Mouse (Mus musculus): ENCODE measurements at regions not wholly inside any gene's neighbourhood (a gene's known extent, or its start where the extent isn't known, plus 50 kb on each side); places are given as distances from the start of the nearest gene placed in this dataset.

DNA sequence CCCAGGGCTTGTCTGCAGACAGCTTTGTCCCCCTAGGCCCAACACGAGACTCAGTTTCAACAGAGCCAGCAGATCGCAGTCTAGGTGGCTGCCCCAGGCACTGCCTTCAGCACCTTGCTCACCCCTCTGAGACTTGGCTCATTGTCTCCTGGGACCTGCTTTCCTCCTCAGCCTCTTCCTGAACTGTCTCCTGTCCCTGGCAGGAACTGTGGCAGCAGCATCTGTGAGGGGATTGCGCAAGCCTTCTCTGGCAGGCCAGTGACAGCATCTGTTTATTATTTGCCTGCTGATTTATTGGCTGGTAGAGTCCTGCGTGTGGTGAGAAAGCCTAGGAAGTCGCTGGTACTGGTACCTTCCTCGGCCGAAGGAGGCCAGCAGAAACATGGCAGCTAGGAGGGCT is 84.1 kb downstream of the Thnsl2 start:
- ATAC-seq = peak; percentile 32
- no peaks in the 10 kb centered on the region for H3K27me3 ChIP-seq (replicated peaks; ENCODE audit: insufficient read depth, low read length)
- no peak overlapping the region for H3K4me2 ChIP-seq (replicated peaks; ENCODE audit: low read depth, low read length)
- no peaks in the 10 kb centered on the region for H3K4me1 ChIP-seq (ENCODE audit: insufficient read depth, low read depth, low read length)
- no peaks in the 10 kb centered on the region for H3K9me3 ChIP-seq (ENCODE audit: low read length)
- H3K27ac ChIP-seq (ENCODE audit: low read length) = no peak overlapping the region
- H3K9ac ChIP-seq (replicated peaks; ENCODE audit: low read depth) = no peak overlapping the region
- no peaks in the 10 kb centered on the region for H3K36me3 ChIP-seq (ENCODE audit: insufficient read depth, low read length)
- TF ChIP-seq EP300 (IDR thresholded peaks at IDR 0.05) (no peak), CTCF (IDR thresholded peaks at IDR 0.05) (no peak)
- H3K4me3 ChIP-seq (ENCODE audit: low read depth, low read length) = no peak overlapping the region
- DNase-seq (ENCODE audit: low spot score) = peak; percentile 27
- 37% methylated on average over 7 of the region's 7 CpGs for WGBS

DNA sequence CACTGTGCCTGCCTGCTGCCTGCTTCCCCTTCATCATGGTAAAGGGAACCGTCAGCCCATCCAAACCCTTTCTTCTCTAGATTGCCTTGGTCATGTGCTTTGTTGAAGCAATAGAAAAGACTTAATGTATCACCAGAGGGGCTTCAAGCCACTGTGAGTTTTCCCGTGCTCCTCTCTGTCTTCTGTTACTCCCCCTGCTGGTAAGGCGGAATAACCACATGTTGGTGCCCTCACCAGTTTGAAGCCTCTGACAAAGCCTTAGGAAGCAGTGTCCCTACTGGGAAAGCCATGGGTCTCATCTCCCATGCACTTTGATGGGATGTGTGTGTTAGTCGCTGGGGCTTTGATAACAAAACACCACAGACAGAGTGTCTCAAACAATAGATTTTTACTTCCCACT is 81.3 kb downstream of the Thnsl2 start:
- WGBS = 69% methylated on average over 4 of the region's 4 CpGs
- TF ChIP-seq EP300 (IDR thresholded peaks at IDR 0.05) = no peak
- TF ChIP-seq CTCF (IDR thresholded peaks at IDR 0.05) = peak; percentile 43
- no peaks in the 10 kb centered on the region for H3K27me3 ChIP-seq (replicated peaks; ENCODE audit: insufficient read depth, low read length)
- no peak overlapping the region for H3K27ac ChIP-seq (ENCODE audit: low read length)
- no peaks in the 10 kb centered on the region for H3K4me1 ChIP-seq (ENCODE audit: insufficient read depth, low read depth, low read length)
- H3K4me2 ChIP-seq (replicated peaks; ENCODE audit: low read depth, low read length) = no peak overlapping the region
- H3K9me3 ChIP-seq (ENCODE audit: low read length) = no peaks in the 10 kb centered on the region
- H3K36me3 ChIP-seq (ENCODE audit: insufficient read depth, low read length) = no peaks in the 10 kb centered on the region
- no peak overlapping the region for H3K4me3 ChIP-seq (ENCODE audit: low read depth, low read length)
- H3K9ac ChIP-seq (replicated peaks; ENCODE audit: low read depth) = no peak overlapping the region
- DNase-seq (ENCODE audit: low spot score) (no peak), ATAC-seq (no peak)

DNA sequence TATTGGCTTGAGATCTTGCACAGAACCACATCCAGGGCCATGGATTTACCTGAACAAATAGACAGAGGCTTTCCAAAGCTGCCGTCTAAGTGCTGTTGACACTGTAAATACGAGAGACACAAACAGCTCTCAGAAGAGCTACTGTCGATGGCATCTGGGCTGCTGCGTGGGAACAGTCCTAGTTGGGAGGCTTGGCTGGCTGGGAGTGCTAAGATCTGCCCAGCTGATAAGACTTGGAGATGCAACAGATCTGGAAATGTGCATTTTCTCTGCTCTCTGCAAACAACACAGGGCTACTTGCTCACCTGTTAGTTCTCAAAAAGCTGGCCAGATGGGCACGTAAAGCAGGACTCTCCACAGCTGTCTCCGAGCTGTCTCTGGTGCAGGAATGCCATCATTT is 78.8 kb downstream of the Thnsl2 start:
- H3K4me2 ChIP-seq (replicated peaks; ENCODE audit: low read depth, low read length) = no peak overlapping the region
- TF ChIP-seq EP300 (IDR thresholded peaks at IDR 0.05) (no peak), CTCF (IDR thresholded peaks at IDR 0.05) (no peak)
- no peaks in the 10 kb centered on the region for H3K9me3 ChIP-seq (ENCODE audit: low read length)
- H3K4me1 ChIP-seq (ENCODE audit: insufficient read depth, low read depth, low read length) = no peaks in the 10 kb centered on the region
- DNase-seq (ENCODE audit: low spot score) (no peak), ATAC-seq (no peak)
- H3K9ac ChIP-seq (replicated peaks; ENCODE audit: low read depth) = no peak overlapping the region
- no peak overlapping the region for H3K4me3 ChIP-seq (ENCODE audit: low read depth, low read length)
- no peaks in the 10 kb centered on the region for H3K36me3 ChIP-seq (ENCODE audit: insufficient read depth, low read length)
- no peaks in the 10 kb centered on the region for H3K27me3 ChIP-seq (replicated peaks; ENCODE audit: insufficient read depth, low read length)
- no peak overlapping the region for H3K27ac ChIP-seq (ENCODE audit: low read length)
- 29% methylated on average over 6 of the region's 6 CpGs for WGBS

DNA sequence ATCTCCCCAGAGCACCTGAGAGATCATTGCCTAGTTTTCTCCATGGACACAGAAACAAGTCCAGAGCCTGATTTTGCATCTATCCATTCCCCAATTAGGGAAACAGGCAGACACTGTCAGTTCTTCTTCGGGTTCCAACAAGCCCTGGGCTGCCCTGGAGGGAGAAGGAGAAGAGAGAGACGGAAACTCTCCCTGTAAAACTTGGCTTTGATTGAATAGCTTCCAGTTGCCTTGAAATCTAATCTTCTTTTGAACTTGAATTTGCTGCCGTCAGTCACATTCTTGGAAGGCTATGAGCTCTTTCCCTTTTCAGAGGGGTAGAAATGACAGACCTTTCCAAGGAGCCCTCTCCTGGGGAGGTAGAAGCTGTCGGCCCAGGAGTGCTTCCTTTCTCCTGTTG is 75.0 kb downstream of the Thnsl2 start:
- ATAC-seq = no peak
- H3K27ac ChIP-seq (ENCODE audit: low read length) = no peak overlapping the region
- no peak overlapping the region for H3K9ac ChIP-seq (replicated peaks; ENCODE audit: low read depth)
- no peaks in the 10 kb centered on the region for H3K9me3 ChIP-seq (ENCODE audit: low read length)
- WGBS = 51% methylated on average over 4 of the region's 4 CpGs
- no peaks in the 10 kb centered on the region for H3K4me1 ChIP-seq (ENCODE audit: insufficient read depth, low read depth, low read length)
- H3K4me3 ChIP-seq (ENCODE audit: low read depth, low read length) = no peak overlapping the region
- H3K4me2 ChIP-seq (replicated peaks; ENCODE audit: low read depth, low read length) = no peak overlapping the region
- no peaks in the 10 kb centered on the region for H3K36me3 ChIP-seq (ENCODE audit: insufficient read depth, low read length)
- no peaks in the 10 kb centered on the region for H3K27me3 ChIP-seq (replicated peaks; ENCODE audit: insufficient read depth, low read length)
- DNase-seq (ENCODE audit: low spot score) = no peak
- no peak for TF ChIP-seq CTCF (IDR thresholded peaks at IDR 0.05)
- TF ChIP-seq EP300 (IDR thresholded peaks at IDR 0.05) = no peak

- WGBS = 30% methylated on average over 5 of the region's 5 CpGs
- no peak overlapping the region for H3K27ac ChIP-seq (ENCODE audit: low read length)
- TF ChIP-seq CTCF (IDR thresholded peaks at IDR 0.05) (no peak), EP300 (IDR thresholded peaks at IDR 0.05) (no peak)
- no peaks in the 10 kb centered on the region for H3K4me1 ChIP-seq (ENCODE audit: insufficient read depth, low read depth, low read length)
- ATAC-seq (no peak), DNase-seq (ENCODE audit: low spot score) (no peak)
- H3K27me3 ChIP-seq (replicated peaks; ENCODE audit: insufficient read depth, low read length) = no peaks in the 10 kb centered on the region
- no peak overlapping the region for H3K4me3 ChIP-seq (ENCODE audit: low read depth, low read length)
- H3K9me3 ChIP-seq (ENCODE audit: low read length) = no peaks in the 10 kb centered on the region
- no peak overlapping the region for H3K4me2 ChIP-seq (replicated peaks; ENCODE audit: low read depth, low read length)
- no peaks in the 10 kb centered on the region for H3K36me3 ChIP-seq (ENCODE audit: insufficient read depth, low read length)
- no peak overlapping the region for H3K9ac ChIP-seq (replicated peaks; ENCODE audit: low read depth)
Measured at GRCm38 (mm10) chr6:71074789-71075191, 69.4 kb downstream of the Thnsl2 start.
